Mouse (Mus musculus) CH12.LX (cell line): Measurements from ENCODE around the gene Prkd3.

ENCODE experiments used
- CTCF ChIP-seq, 2 experiments: IDR thresholded peaks in 1 of 2; conservative IDR thresholded peaks in 1 of 2; 2 replicates each; pipeline ENCODE4 v1.5.1; 2011 to 2012; ENCODE audit warnings: low read depth in 2 of 2, low read length in 2 of 2, improper control_type of control experiment in 1 of 2, inconsistent platforms in 1 of 2, mild to moderate bottlenecking in 1 of 2, moderate library complexity in 1 of 2
- E2F4 ChIP-seq: IDR thresholded peaks from 2 replicates; pipeline ENCODE4 v1.6.1; 2011; ENCODE audit warnings: low read depth, low read length, improper control_type of control experiment; ENCODE audit not compliant: insufficient replicate concordance
- ETS1 ChIP-seq: conservative IDR thresholded peaks from 2 replicates; pipeline ENCODE4 v1.6.1; 2012; ENCODE audit warnings: low read depth, mild to moderate bottlenecking, inconsistent platforms, low read length, improper control_type of control experiment, moderate library complexity
- MAFK ChIP-seq: IDR thresholded peaks from 2 replicates; pipeline ENCODE4 v1.6.1; 2011; ENCODE audit warnings: low read length, improper control_type of control experiment; ENCODE audit not compliant: insufficient replicate concordance
- MEF2A ChIP-seq: IDR thresholded peaks from 2 replicates; pipeline ENCODE4 v1.6.1; 2014; ENCODE audit warnings: low read depth, mild to moderate bottlenecking, inconsistent platforms, low read length, improper control_type of control experiment, borderline replicate concordance
- MYC ChIP-seq: IDR thresholded peaks from 2 replicates; pipeline ENCODE4 v1.6.1; 2011; ENCODE audit warnings: low read depth, mild to moderate bottlenecking, improper control_type of control experiment, low read length
- NRF1 ChIP-seq: IDR thresholded peaks from 2 replicates; pipeline ENCODE4 v1.6.1; 2014; ENCODE audit warnings: low read depth, mild to moderate bottlenecking, inconsistent platforms, low read length, improper control_type of control experiment, moderate library complexity

DNA sequence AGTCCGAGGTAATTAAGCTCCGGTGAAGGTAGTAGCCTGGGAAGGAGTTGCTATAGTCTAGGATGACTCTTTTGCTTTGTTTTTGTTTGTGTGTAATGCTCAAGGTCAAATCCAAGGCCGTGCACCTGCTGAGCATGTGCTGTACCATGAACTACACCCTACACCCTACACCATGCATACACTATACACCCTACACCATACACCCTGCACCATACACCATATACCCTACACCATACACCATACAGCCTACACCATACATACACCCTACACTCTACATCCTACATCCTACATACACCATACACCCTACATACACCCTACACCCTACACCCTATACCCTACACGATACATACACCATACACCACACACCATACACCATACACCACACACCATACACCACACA, 12.2 kb upstream of the Prkd3 start:
- TF ChIP-seq MYC, result no peak
- TF ChIP-seq CTCF (conservative IDR thresholded peaks at IDR 0.05 in 1 of 2, IDR thresholded peaks at IDR 0.05 in 1 of 2; ENCODE audit: low read depth in 2 of 2, low read length in 2 of 2), result no peak
- no peak for TF ChIP-seq MAFK
- no peak for TF ChIP-seq E2F4
- no peak for TF ChIP-seq ETS1
- TF ChIP-seq MEF2A, result no peak
- TF ChIP-seq NRF1, result no peak
